Mouse (Mus musculus) lung, embryonic 15.5 days (tissue): Measurements from ENCODE around the gene Tnfsf11. TPM values are rescaled to one million over a fixed set of nuclear protein-coding genes. Genes with fewer than 3 reads are reported as not detected.

Experiments used
- ATAC-seq: fragments of 200-750 bp; cut with Nextera tagmentation; 2 replicates; pipeline ENCODE4 v1.8.0; 2017; ENCODE audit warnings: moderate number of reproducible peaks, borderline replicate concordance; ENCODE audit not compliant: low FRiP score, low TSS enrichment; ENCODE audit errors: extremely low read depth
- H3K27ac ChIP-seq: fragments of 300-500 bp; sonication (generic); 2 replicates; pipeline ENCODE4 v1.5.1; 2015; ENCODE audit warnings: moderate library complexity, mild to moderate bottlenecking, inconsistent platforms
- H3K27me3 ChIP-seq: fragments of 300-500 bp; sonication (generic); 2 replicates; pipeline ENCODE4 v1.6.1; 2015; ENCODE audit warnings: inconsistent platforms
- H3K36me3 ChIP-seq: fragments of 300-500 bp; sonication (generic); 2 replicates; pipeline ENCODE4 v1.6.1; 2015; ENCODE audit warnings: inconsistent platforms
- H3K4me1 ChIP-seq: fragments of 300-500 bp; sonication (generic); 2 replicates; pipeline ENCODE4 v1.6.1; 2015; ENCODE audit warnings: inconsistent platforms
- H3K4me2 ChIP-seq: fragments of 300-500 bp; sonication (generic); 2 replicates; pipeline ENCODE4 v1.6.1; 2015; ENCODE audit warnings: inconsistent platforms, mild to moderate bottlenecking, moderate library complexity
- H3K4me3 ChIP-seq: fragments of 300-500 bp; sonication (generic); 2 replicates; pipeline ENCODE4 v1.5.1; 2015; ENCODE audit warnings: mild to moderate bottlenecking, inconsistent platforms
- H3K9ac ChIP-seq: fragments of 300-500 bp; sonication (generic); 2 replicates; pipeline ENCODE4 v1.6.1; 2015; ENCODE audit warnings: inconsistent platforms
- H3K9me3 ChIP-seq: fragments of 300-500 bp; sonication (generic); 2 replicates; pipeline ENCODE4 v1.6.1; 2016; ENCODE audit warnings: inconsistent platforms
- WGBS: fragments of 180-500 bp; shearing (Covaris S2); methylation state at CpG from one replicate; pipeline ENCODE4 v1.1.7; 2015; 5-methylcytosine and 5-hydroxymethylcytosine counted together
- polyA plus RNA-seq: library from polyadenylated mRNA; unstranded; fragments of >200 nt; fragmentation: Nextera tagmentation; extraction: Ambion mirVana; gene quantifications from 2 replicates; pipeline ENCODE4 v1.2.1, GENCODE M21; 2015

Gene Tnfsf11
- polyA plus RNA-seq, 1 experiment from 2014 or later, result 0.31 TPM

DNA sequence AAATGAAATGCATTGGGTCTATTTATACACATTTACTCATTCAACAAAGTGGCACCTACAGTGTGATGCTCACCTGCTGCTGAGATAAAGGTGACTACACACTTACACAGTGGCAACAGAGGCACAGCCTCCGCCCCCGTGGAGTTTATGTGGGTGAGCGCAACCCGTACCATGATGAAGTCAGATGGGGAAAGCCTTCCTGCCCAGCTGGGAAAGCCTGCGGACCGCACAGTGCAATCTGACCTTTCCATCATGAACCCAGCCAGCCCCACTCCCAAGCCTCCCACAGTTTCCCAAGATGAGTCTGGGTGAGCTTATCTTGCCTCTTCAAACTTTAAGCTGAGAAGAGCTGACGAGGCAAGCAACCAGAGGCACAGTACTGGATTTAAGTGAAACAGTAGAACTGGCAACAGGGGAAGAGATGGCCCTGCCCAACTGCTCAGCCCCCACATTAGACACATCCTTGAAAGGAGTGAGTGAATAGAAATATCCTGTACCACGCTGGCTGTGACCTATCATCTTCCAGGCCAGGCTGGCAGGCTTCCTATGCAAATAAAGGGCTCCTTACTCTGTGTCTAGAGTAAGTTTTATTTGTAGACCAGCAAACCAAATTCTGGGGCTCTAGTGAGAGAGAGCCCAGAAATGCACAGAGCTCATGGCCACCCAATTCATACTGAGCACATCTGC is 22.1 kb upstream of the Tnfsf11 start:
- Histone ChIP-seq H3K4me1 (peaks cover 21% of the 10 kb centered on the region), H3K27me3 (no peaks in the 10 kb centered on the region), H3K4me2 (peak overlapping the region; percentile 31; the same call in 1 of the 2 replicates), H3K36me3 (no peaks in the 10 kb centered on the region), H3K9me3 (no peaks in the 10 kb centered on the region), H3K27ac (peak overlapping the region; percentile 48; the same call in 1 of the 2 replicates), H3K4me3 (no peak overlapping the region), H3K9ac (no peak overlapping the region)
- peak; percentile 64; the same call in 1 of the 2 replicates for ATAC-seq
- 50% methylated on average over 8 of the region's 8 CpGs for WGBS

DNA sequence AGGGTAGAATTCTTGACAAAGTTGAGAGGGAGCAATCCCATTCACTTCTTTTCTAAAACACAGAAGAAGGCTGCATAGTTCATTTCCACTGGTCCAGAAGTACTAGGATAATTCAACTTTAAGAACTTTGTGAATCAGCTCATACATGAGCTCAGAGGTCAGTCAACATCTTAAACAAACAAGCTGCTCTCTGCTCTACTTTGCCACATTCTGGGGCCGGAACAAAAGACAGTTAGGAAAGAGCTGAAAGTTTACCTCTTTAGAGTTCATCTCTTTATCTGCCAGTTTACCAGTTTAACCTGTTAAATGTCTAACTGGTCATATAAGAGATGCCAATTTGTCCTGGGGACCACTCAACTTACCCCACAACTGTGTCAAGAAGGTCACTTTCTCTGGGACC is 15.5 kb upstream of the Tnfsf11 start:
- Histone ChIP-seq H3K9me3 (no peaks in the 10 kb centered on the region), H3K4me1 (no peaks in the 10 kb centered on the region), H3K27ac (no peak overlapping the region), H3K36me3 (no peaks in the 10 kb centered on the region), H3K4me3 (no peak overlapping the region), H3K9ac (no peak overlapping the region), H3K27me3 (no peaks in the 10 kb centered on the region), H3K4me2 (no peak overlapping the region)
- no peak for ATAC-seq
- whole genome bisulfite sequencing, result 49% methylated on average over 1 of the region's 1 CpGs

DNA sequence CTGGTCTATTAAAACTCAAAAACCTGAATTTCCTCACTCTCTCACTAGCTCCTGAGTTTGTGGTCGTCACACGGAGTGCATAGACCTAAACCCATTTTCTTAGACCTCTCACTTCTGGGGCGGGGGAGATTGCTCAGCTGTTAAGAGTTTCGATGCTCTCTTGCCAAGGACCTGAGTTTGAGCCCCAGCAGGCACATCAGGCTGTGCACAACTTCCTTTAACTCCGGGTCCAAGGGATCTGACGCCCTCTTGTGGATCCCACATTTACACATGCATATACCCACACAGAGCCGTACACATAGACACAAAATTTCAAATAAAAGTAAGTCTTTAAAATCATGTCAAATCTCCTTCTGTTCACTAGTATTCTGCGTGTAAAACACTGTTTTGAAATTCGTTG is 15.1 kb upstream of the Tnfsf11 start:
- H3K9me3 ChIP-seq, result no peaks in the 10 kb centered on the region
- no peak overlapping the region for H3K27ac ChIP-seq
- H3K36me3 ChIP-seq, result no peaks in the 10 kb centered on the region
- no peaks in the 10 kb centered on the region for H3K27me3 ChIP-seq
- no peak overlapping the region for H3K9ac ChIP-seq
- H3K4me1 ChIP-seq, result no peaks in the 10 kb centered on the region
- no peak overlapping the region for H3K4me2 ChIP-seq
- ATAC-seq, result no peak
- WGBS, result 78% methylated on average over 9 of the region's 9 CpGs
- H3K4me3 ChIP-seq, result no peak overlapping the region

DNA sequence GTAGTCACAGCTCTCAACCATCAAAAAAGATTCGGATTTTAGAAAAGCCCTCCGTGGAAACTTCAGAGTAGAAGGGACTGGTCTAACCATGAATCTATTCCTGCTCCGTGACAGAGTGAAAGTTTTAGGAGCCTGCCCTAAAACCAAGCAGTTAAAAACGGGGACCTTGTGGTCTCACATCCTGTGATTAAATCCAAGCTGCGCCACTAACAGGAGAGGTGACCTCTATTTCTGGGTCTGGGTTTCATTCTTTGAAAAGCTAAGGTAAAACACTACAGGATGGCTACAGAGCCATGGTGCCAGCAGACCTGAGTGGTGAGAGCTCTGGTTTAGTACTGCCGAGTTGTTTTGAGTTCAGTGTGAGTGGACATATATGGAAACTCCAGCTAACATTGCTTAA is 12.4 kb upstream of the Tnfsf11 start:
- H3K27me3 ChIP-seq, result no peaks in the 10 kb centered on the region
- 82% methylated on average over 6 of the region's 6 CpGs for WGBS
- H3K9ac ChIP-seq, result no peak overlapping the region
- no peaks in the 10 kb centered on the region for H3K36me3 ChIP-seq
- H3K27ac ChIP-seq, result no peak overlapping the region
- no peaks in the 10 kb centered on the region for H3K4me1 ChIP-seq
- no peaks in the 10 kb centered on the region for H3K9me3 ChIP-seq
- ATAC-seq, result no peak
- H3K4me3 ChIP-seq, result no peak overlapping the region
- H3K4me2 ChIP-seq, result no peak overlapping the region

DNA sequence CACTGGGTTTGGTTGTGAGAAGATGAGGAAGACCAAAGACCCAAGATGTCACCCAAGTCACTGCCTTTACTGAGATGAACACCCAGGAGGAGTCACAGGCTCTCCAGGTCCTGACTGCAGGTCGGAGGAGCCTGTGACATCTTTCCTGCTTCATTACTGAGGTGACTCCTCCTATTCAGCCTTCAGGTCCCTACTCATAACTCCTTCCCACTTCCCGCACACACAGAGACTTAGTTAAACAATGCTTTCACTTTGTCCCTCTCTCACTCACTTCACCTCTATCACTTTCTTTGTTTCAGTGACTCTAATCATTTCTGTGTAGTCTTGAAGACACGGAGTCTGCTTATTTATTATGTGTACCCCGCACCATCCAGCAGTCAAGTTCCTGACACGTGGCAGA is 11.7 kb upstream of the Tnfsf11 start:
- ATAC-seq, result no peak

DNA sequence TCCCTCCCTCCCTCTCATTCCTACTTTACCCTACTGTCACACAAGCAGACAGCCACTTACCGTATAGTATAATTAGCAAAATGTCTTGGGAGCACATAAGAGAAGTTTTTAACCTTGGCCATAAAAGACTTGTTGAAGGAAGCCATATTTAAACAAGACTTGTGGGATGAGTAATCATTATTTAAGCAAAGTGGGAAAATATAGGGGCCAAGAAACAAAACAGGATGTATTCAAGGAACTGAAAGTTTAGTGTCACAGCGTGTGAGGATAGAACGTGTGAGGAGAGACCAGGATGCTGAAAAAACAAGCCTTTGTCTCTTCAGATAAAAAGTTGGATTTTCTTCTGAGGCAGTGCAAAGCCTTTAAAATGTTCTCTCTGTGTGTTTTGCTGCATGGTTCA is 11.2 kb upstream of the Tnfsf11 start:
- no peaks in the 10 kb centered on the region for H3K27me3 ChIP-seq
- no peaks in the 10 kb centered on the region for H3K4me1 ChIP-seq
- no peak overlapping the region for H3K4me3 ChIP-seq
- no peak overlapping the region for H3K4me2 ChIP-seq
- H3K27ac ChIP-seq, result no peak overlapping the region
- H3K36me3 ChIP-seq, result no peaks in the 10 kb centered on the region
- whole genome bisulfite sequencing, result 55% methylated on average over 3 of the region's 3 CpGs
- no peak overlapping the region for H3K9ac ChIP-seq
- ATAC-seq, result no peak
- H3K9me3 ChIP-seq, result no peaks in the 10 kb centered on the region

More for the DNA sequence above, 11.7 kb upstream of the Tnfsf11 start:
- Histone ChIP-seq H3K27me3 (no peaks in the 10 kb centered on the region), H3K9me3 (no peaks in the 10 kb centered on the region), H3K36me3 (no peaks in the 10 kb centered on the region), H3K4me3 (no peak overlapping the region), H3K4me1 (no peaks in the 10 kb centered on the region), H3K27ac (no peak overlapping the region), H3K9ac (no peak overlapping the region), H3K4me2 (no peak overlapping the region)
- 52% methylated on average over 5 of the region's 5 CpGs for WGBS

DNA sequence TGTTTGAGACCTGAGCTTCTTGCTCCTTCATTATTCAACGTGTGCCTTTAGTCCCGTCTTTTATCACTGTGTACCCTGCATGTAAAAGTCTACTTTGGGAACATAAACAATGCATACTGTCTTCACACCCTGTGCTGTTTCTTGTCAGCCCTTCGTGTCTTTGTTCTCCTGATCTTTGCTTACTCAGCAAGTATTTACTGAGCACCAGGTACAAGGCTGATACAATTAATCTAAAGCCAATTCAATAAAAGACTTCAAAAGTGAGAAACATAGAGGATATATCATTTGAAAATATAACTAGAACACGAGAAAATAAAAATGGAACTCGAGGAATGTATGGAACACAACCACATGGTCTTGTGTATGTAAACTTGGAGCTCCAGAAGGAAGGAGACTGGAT is 9.8 kb upstream of the Tnfsf11 start:
- Histone ChIP-seq H3K36me3 (no peaks in the 10 kb centered on the region), H3K4me2 (no peak overlapping the region), H3K27me3 (no peaks in the 10 kb centered on the region), H3K9me3 (no peaks in the 10 kb centered on the region), H3K4me3 (no peak overlapping the region), H3K27ac (no peak overlapping the region), H3K4me1 (no peaks in the 10 kb centered on the region), H3K9ac (no peak overlapping the region)
- 68% methylated on average over 5 of the region's 5 CpGs for WGBS
- no peak for ATAC-seq

DNA sequence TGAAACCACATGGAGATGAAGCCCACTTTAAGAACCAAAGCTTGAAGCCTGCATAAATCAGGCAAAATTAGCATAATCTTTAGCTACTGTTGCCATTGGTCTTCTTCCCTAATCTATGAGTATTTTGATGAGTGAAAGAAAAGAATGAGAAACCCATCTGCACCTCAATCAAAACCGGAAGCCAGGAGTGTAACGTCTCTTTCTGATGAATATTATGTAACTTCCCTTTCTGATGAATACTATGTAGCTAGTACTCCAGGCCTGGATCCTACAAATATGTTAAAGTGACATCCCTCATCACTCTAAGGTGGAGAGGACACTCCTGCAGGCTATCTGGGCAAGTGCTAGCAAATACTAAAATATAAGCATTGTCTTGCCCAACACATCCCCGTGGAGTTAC is 6.9 kb downstream of the Tnfsf11 start:
- no peak overlapping the region for H3K9ac ChIP-seq
- H3K9me3 ChIP-seq, result no peaks in the 10 kb centered on the region
- WGBS, result 77% methylated on average over 3 of the region's 3 CpGs
- no peaks in the 10 kb centered on the region for H3K4me1 ChIP-seq
- no peak for ATAC-seq
- H3K27ac ChIP-seq, result no peak overlapping the region
- H3K4me3 ChIP-seq, result no peak overlapping the region
- no peak overlapping the region for H3K4me2 ChIP-seq
- peaks cover 6% of the 10 kb centered on the region for H3K27me3 ChIP-seq
- no peaks in the 10 kb centered on the region for H3K36me3 ChIP-seq

DNA sequence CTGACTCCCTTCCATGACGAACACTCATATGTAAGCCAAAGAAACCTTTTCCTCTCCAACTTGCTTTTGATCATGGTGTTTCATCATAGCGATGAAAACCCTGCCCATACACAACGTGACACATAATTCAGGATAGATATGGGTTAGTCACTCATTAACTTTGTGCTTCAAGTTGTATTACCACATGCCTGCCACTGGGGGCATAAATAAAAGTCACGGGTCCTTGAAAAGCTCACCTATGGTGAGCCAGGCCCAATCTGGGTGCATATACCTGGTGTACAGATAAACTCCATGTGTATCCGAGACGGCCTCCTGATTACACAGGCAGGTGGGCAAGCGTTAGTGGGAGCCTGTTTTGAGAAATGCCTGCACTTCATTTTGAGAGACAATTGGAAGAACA is 15.2 kb downstream of the Tnfsf11 start:
- no peaks in the 10 kb centered on the region for H3K4me1 ChIP-seq
- ATAC-seq, result no peak
- no peaks in the 10 kb centered on the region for H3K36me3 ChIP-seq
- H3K4me2 ChIP-seq, result no peak overlapping the region
- no peaks in the 10 kb centered on the region for H3K9me3 ChIP-seq
- peaks cover 7% of the 10 kb centered on the region; the same call in 1 of the 2 replicates for H3K27me3 ChIP-seq
- 84% methylated on average over 7 of the region's 7 CpGs for WGBS
- H3K4me3 ChIP-seq, result no peak overlapping the region
- no peak overlapping the region for H3K9ac ChIP-seq
- no peak overlapping the region for H3K27ac ChIP-seq

DNA sequence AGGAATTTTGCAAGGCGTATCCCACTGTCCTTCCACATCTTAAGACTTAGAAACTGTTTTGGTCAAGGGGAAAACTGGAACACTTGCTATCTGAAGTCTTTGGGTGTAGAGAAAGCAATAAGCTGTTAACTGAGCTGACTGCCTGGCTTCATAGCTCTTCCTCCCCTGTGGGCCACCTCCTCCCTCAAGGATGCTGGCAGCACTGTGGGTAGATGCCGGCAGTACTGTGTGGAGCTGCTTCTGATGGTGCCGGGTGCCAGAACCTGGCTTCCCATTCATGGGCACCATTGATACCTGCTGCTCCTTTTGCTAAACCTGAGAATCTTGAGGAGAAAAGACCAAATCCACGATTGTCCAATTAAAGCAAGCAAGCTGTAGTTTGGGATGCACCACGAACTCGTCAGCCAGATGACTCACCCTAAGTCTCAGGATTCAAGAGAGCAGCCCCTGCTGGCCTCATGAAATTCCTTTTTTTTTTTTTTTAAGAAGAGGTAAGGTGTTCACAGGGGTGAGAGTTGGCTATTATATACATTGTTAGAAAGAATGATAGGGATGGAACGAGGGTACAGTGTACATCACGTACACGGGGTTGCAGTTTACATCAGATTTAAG is 17.8 kb downstream of the Tnfsf11 start:
- ATAC-seq, result no peak
- H3K9me3 ChIP-seq, result no peaks in the 10 kb centered on the region
- H3K9ac ChIP-seq, result no peak overlapping the region
- H3K27ac ChIP-seq, result no peak overlapping the region
- no peaks in the 10 kb centered on the region for H3K4me1 ChIP-seq
- H3K4me2 ChIP-seq, result no peak overlapping the region
- peaks cover 7% of the 10 kb centered on the region; the same call in 1 of the 2 replicates for H3K27me3 ChIP-seq
- H3K36me3 ChIP-seq, result no peaks in the 10 kb centered on the region
- WGBS, result 74% methylated on average over 9 of the region's 9 CpGs
- no peak overlapping the region for H3K4me3 ChIP-seq

DNA sequence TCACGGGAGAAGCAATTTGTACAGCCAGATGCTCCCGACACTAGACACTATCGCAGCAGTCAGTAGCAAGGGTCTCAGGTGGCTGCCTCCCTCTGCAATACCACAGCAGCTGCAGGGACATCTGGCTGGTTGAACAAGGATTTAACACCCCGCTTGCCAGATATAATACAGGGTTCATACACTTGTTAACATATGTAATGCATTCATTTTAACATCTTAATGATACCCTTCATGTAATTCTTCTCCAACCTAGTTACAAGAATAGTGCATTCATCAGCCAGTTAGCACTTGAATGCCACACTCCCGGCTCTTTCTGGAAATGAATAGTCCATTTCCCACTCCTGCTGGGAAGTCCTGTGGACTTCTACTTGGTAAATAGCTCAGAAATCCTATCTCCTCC is 18.9 kb downstream of the Tnfsf11 start:
- no peaks in the 10 kb centered on the region for H3K36me3 ChIP-seq
- H3K27me3 ChIP-seq, result peaks cover 7% of the 10 kb centered on the region; the same call in 1 of the 2 replicates
- no peaks in the 10 kb centered on the region for H3K4me1 ChIP-seq
- 48% methylated on average over 5 of the region's 5 CpGs for WGBS
- no peak overlapping the region for H3K4me3 ChIP-seq
- H3K4me2 ChIP-seq, result no peak overlapping the region
- no peak for ATAC-seq
- no peak overlapping the region for H3K27ac ChIP-seq
- H3K9me3 ChIP-seq, result no peaks in the 10 kb centered on the region
- no peak overlapping the region for H3K9ac ChIP-seq

DNA sequence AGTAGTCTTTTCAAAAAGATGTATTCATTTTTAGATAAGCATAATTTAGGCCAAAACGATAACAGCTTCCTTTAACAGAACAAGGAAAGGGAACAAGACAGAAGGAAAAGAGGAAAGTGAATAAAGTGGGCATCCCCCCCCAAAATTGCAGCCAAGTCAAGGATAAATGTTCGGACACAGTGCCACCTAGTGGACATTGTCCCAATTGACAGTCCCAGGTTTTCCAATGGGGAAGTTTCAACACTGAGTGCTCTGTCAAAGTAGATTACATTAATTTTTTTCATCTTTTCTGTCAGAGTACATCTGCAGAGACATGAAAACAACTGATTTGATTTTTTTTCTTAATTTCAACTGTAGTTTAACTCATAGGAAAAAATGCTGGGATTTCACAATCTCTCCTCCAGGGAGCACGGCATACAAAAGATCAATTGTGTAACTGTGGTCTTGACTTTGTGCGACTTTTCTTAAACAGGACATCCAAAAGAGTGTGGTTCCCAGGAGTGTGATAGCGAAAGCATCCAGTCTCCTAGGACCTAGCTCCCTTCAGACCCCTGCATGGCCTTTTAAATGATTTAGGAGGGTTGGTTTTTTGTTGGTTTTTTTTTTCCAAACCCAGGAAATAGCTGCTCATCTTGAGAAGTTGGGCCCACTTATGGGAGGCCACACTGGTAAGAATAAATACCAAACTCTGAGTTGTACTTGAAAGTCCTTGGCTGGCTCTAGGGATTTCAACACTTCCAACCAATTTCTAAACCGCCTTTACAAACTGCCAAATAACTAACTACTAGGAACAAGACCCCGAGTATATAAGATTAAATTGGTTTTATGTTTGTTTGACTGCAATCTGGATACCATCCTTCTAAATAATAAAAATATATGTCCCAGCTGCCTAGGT is 19.7 kb downstream of the Tnfsf11 start:
- Histone ChIP-seq H3K4me1 (no peaks in the 10 kb centered on the region), H3K27me3 (peaks cover 7% of the 10 kb centered on the region; the same call in 1 of the 2 replicates), H3K27ac (no peak overlapping the region), H3K9me3 (no peaks in the 10 kb centered on the region), H3K4me2 (no peak overlapping the region), H3K9ac (no peak overlapping the region), H3K36me3 (no peaks in the 10 kb centered on the region), H3K4me3 (no peak overlapping the region)
- no peak for ATAC-seq
- 36% methylated on average over 7 of the region's 7 CpGs for WGBS
